Mouse (Mus musculus) kidney, postnatal 0 days (tissue): Measurements from ENCODE around the gene Grhpr. TPM values are rescaled to one million over a fixed set of nuclear protein-coding genes. Genes with fewer than 3 reads are reported as not detected.
"Not testable (repeated sequence)": the region's sequence is repeated elsewhere in the genome, so short reads cannot be mapped to it uniquely, and the experiment has no call there.

Experiments
- ATAC-seq: fragments of 200-750 bp; cut with Nextera tagmentation; replicated peaks from 2 replicates; pipeline ENCODE4 v1.8.0; 2017; ENCODE audit warnings: low read depth, moderate number of reproducible peaks, moderate TSS enrichment, moderate library complexity; ENCODE audit not compliant: low FRiP score
- DNase-seq: peaks from one replicate; pipeline ENCODE4 v3.0.0-alpha.2; 2016; ENCODE audit warnings: low spot score
- H3K27ac ChIP-seq: fragments of 300-500 bp; sonication (generic); 2 replicates; pipeline ENCODE4 v1.5.1; 2014; ENCODE audit warnings: mild to moderate bottlenecking
- H3K27me3 ChIP-seq: fragments of 300-500 bp; sonication (generic); 2 replicates; pipeline ENCODE4 v1.6.1; 2014; ENCODE audit warnings: low read length, mixed read lengths; ENCODE audit not compliant: insufficient read depth
- H3K36me3 ChIP-seq: fragments of 300-500 bp; sonication (generic); 2 replicates; pipeline ENCODE4 v1.6.1; 2014; ENCODE audit warnings: low read length, mixed read lengths; ENCODE audit not compliant: insufficient read depth
- H3K4me1 ChIP-seq: fragments of 300-500 bp; sonication (generic); replicated peaks from 2 replicates; pipeline ENCODE4 v1.6.1; 2014; ENCODE audit warnings: antibody characterized with exemption, low read length, mixed read lengths; ENCODE audit not compliant: insufficient read depth
- H3K4me2 ChIP-seq: fragments of 300-500 bp; sonication (generic); 2 replicates; pipeline ENCODE4 v1.6.1; 2014; ENCODE audit warnings: mild to moderate bottlenecking, low read length, moderate library complexity, mixed read lengths
- H3K4me3 ChIP-seq: fragments of 300-500 bp; sonication (generic); replicated peaks from 2 replicates; pipeline ENCODE4 v1.5.1; 2014; ENCODE audit warnings: low read depth, low read length
- H3K9ac ChIP-seq: fragments of 300-500 bp; sonication (generic); 2 replicates; pipeline ENCODE4 v1.6.1; 2014; ENCODE audit warnings: low read depth, low read length
- H3K9me3 ChIP-seq: fragments of 300-500 bp; sonication (generic); replicated peaks from 2 replicates; pipeline ENCODE4 v1.6.1; 2016; ENCODE audit warnings: low read length, inconsistent platforms, mixed read lengths
- CTCF ChIP-seq: IDR thresholded peaks from 2 replicates; pipeline ENCODE4 v1.5.1; 2016; ENCODE audit warnings: antibody characterized with exemption, low read depth, mild to moderate bottlenecking, moderate library complexity
- WGBS: fragments of 180-500 bp; shearing (Covaris S2); extraction: QIAGEN DNeasy Blood & Tissue Kit; methylation state at CpG from one replicate; pipeline ENCODE4 v1.1.7; 2014; 5-methylcytosine and 5-hydroxymethylcytosine counted together
- polyA plus RNA-seq: library from polyadenylated mRNA; unstranded; fragments of >200 nt; fragmentation: Nextera tagmentation; extraction: Ambion mirVana; gene quantifications from 2 replicates; pipeline ENCODE4 v1.2.1, GENCODE M21; 2015

The Grhpr gene
- polyA plus RNA-seq, 1 experiment from 2014 or later = 131 TPM

GRCm38 (mm10) chr4:44943480-44943879, 37.7 kb upstream of the Grhpr start:
- Histone ChIP-seq H3K36me3 (no peaks in the 10 kb centered on the region), H3K27me3 (no peaks in the 10 kb centered on the region), H3K4me1 (no peaks in the 10 kb centered on the region), H3K9me3 (no peaks in the 10 kb centered on the region), H3K4me3 (no peak overlapping the region), H3K27ac (peak overlapping the region; percentile 60; the same call in 1 of the 2 replicates), H3K4me2 (no peak overlapping the region), H3K9ac (no peak overlapping the region)
- peak; percentile 9 for DNase-seq
- WGBS = 64% methylated on average over 6 of the region's 6 CpGs
- TF ChIP-seq CTCF = no peak
- ATAC-seq = peak; percentile 54; the same call in 1 of the 2 replicates

DNA sequence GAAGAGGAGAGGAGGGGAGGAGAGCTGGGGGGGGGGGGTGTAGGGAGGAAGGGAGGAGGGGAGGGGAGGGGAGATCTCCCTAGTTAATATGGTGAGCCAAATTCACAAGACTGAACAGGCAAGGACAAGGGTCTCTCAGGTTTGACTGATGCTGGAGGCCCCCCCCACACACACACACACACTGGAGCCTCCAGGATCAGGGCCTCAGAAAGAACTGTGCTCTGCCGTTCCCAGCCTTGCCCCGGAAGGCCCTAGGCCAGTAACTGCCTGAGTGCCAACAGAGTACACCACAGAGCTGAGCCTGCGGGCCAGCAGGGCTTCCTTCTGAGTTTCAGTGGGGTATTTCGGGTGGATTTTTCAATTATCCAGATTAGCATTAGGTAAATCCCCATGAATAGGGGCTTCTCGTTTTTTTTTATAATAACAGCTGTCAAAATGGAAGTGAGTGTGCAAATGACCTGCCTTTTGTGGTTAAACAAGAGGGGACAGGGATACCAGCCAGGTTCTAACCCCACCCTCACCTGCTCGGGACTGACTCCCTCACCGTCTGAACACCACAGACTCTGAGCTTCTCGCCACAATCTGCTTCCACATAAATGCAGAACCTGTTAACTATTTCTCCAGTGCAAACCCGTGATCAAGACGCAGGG, 36.6 kb upstream of the Grhpr start:
- Histone ChIP-seq H3K4me3 (no peak overlapping the region), H3K9me3 (no peaks in the 10 kb centered on the region), H3K9ac (no peak overlapping the region), H3K4me1 (no peaks in the 10 kb centered on the region), H3K4me2 (no peak overlapping the region; the same call in 1 of the 2 replicates), H3K27ac (0 out of 2 replicates have a peak overlapping the region, but pooled peaks have one; percentile 40), H3K27me3 (no peaks in the 10 kb centered on the region), H3K36me3 (no peaks in the 10 kb centered on the region)
- WGBS = 75% methylated on average over 10 of the region's 10 CpGs
- TF ChIP-seq CTCF = no peak
- peak; percentile 55; the same call in 1 of the 2 replicates for ATAC-seq
- DNase-seq = no peak

- H3K4me1 ChIP-seq, H3K4me2 ChIP-seq, ATAC-seq, H3K36me3 ChIP-seq, H3K4me3 ChIP-seq, H3K27me3 ChIP-seq, DNase-seq, H3K9me3 ChIP-seq, H3K27ac ChIP-seq, H3K9ac ChIP-seq: not testable (repeated sequence)
- 98% methylated on average over 2 of the region's 2 CpGs for WGBS
Observed at GRCm38 (mm10) chr4:44946126-44946525, 35.1 kb upstream of the Grhpr start.

GRCm38 (mm10) chr4:44947464-44947863, 33.7 kb upstream of the Grhpr start:
- no peaks in the 10 kb centered on the region for H3K27me3 ChIP-seq
- peak; percentile 18 for DNase-seq
- H3K36me3 ChIP-seq = no peaks in the 10 kb centered on the region
- ATAC-seq = no peak
- no peaks in the 10 kb centered on the region for H3K4me1 ChIP-seq
- no peak overlapping the region for H3K27ac ChIP-seq
- H3K4me2 ChIP-seq = no peak overlapping the region
- no peak overlapping the region for H3K9ac ChIP-seq
- WGBS = 76% methylated on average over 5 of the region's 5 CpGs
- no peaks in the 10 kb centered on the region for H3K9me3 ChIP-seq
- H3K4me3 ChIP-seq = no peak overlapping the region
- TF ChIP-seq CTCF = no peak

DNA sequence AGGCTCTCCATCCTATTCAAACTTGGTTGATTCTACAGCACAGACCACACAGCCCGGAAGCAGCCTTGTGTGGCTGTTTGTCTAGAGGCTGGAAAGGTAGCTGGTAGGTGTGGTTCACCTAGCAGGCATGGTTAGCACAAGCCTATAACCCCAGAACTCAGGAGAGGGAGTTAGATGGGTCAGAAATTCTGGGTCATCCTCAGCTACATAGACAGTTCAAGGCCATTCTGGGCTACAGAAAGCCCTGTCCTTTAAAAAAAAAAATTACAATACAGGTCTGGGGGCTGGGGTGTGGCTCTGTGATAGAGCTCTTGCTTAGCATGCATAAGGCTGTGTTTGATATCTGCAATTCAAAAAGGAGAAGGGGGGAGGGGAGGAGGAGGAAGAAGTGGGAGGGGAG, 32.9 kb upstream of the Grhpr start:
- DNase-seq (no peak), ATAC-seq (no peak)
- H3K27ac ChIP-seq = no peak overlapping the region
- no peak overlapping the region for H3K4me3 ChIP-seq
- 93% methylated on average over 1 of the region's 1 CpGs for WGBS
- no peak overlapping the region for H3K4me2 ChIP-seq
- no peaks in the 10 kb centered on the region for H3K27me3 ChIP-seq
- no peak for TF ChIP-seq CTCF
- H3K9me3 ChIP-seq = no peaks in the 10 kb centered on the region
- H3K4me1 ChIP-seq = no peaks in the 10 kb centered on the region
- no peak overlapping the region for H3K9ac ChIP-seq
- no peaks in the 10 kb centered on the region for H3K36me3 ChIP-seq

DNA sequence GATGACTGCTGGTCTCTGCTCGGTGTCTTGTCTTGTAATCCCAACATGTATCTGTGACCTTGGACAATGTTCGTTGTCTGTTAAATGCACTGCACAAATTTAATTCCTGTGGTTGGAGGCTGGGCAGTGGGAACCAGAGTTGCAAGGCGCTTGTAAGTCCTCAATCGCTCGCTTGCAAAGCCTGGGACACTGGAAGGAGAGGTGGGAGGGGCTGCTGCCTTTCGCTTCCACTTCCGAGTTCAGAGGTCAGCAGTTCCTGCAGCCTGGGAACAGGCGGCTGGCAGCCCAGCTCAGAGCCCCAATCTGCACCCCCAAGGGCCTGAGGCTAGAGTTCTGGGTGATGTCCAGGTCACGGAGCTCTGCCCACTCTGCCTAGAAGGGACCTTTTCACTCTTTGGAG, 28.2 kb upstream of the Grhpr start:
- 66% methylated on average over 9 of the region's 9 CpGs for WGBS
- Histone ChIP-seq H3K9ac (no peak overlapping the region), H3K27me3 (no peaks in the 10 kb centered on the region), H3K27ac (no peak overlapping the region), H3K36me3 (no peaks in the 10 kb centered on the region), H3K4me1 (no peaks in the 10 kb centered on the region), H3K4me2 (no peak overlapping the region), H3K9me3 (no peaks in the 10 kb centered on the region), H3K4me3 (no peak overlapping the region)
- no peak for ATAC-seq
- no peak for TF ChIP-seq CTCF
- no peak for DNase-seq

DNA sequence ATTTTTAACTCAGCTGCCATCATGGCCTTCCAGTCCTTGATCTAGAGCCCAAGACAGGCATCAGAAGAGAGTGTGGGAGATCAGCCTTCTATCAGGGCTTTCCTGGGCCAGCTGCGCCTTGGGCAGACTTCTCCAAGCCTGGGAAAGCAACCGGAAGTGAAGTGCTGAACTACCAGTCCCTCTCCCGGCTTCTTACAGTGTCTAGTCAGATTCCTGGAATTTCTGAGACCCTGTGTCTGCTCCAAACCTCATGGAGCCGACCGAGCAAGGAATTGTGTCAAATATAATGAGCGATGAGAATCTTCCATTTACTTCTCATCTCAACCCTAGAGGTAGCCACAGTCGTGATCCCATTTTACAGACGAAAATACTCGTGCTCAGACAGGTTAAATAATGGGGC, 22.4 kb upstream of the Grhpr start:
- H3K27me3 ChIP-seq = no peaks in the 10 kb centered on the region
- 83% methylated on average over 9 of the region's 9 CpGs for WGBS
- no peak for TF ChIP-seq CTCF
- H3K4me2 ChIP-seq = no peak overlapping the region
- H3K4me1 ChIP-seq = no peaks in the 10 kb centered on the region
- H3K27ac ChIP-seq = no peak overlapping the region
- H3K9me3 ChIP-seq = no peaks in the 10 kb centered on the region
- H3K9ac ChIP-seq = no peak overlapping the region
- H3K4me3 ChIP-seq = no peak overlapping the region
- no peaks in the 10 kb centered on the region for H3K36me3 ChIP-seq
- ATAC-seq (no peak), DNase-seq (no peak)
